Mouse (Mus musculus) liver, adult 2 months (tissue): ENCODE measurements around the gene Rhoq. TPM values are rescaled to one million over a fixed set of nuclear protein-coding genes. Genes with fewer than 3 reads are reported as not detected.

Experiments used
- DNase-seq: peaks from one replicate; pipeline ENCODE4 v3.0.0-alpha.2; 2011; ENCODE audit warnings: low read depth, low spot score; ENCODE audit errors: extremely low read depth
- H3K27ac ChIP-seq: fragments of 200-500 bp; replicated peaks from 2 replicates; pipeline ENCODE4 v1.5.1; 2012; ENCODE audit warnings: low read depth, mild to moderate bottlenecking, control low read depth, inconsistent platforms, low read length; ENCODE audit not compliant: insufficient read depth
- H3K27me3 ChIP-seq: fragments of 200-500 bp; 2 replicates; pipeline ENCODE4 v1.6.1; 2012; ENCODE audit warnings: mild to moderate bottlenecking, moderate library complexity, low read length, inconsistent platforms; ENCODE audit not compliant: control insufficient read depth, insufficient read depth
- H3K36me3 ChIP-seq: fragments of 200-500 bp; 2 replicates; pipeline ENCODE4 v1.6.1; 2012; ENCODE audit warnings: low read length, inconsistent platforms; ENCODE audit not compliant: control insufficient read depth, insufficient read depth
- H3K4me1 ChIP-seq: fragments of 200-500 bp; 2 replicates; pipeline ENCODE4 v1.6.1; 2011; ENCODE audit warnings: low read length; ENCODE audit not compliant: control insufficient read depth, insufficient read depth
- H3K4me3 ChIP-seq: fragments of 200-500 bp; 2 replicates; pipeline ENCODE4 v1.5.1; 2011; ENCODE audit warnings: low read depth, mild to moderate bottlenecking, control low read depth, low read length, moderate library complexity; ENCODE audit not compliant: insufficient read depth
- H3K79me2 ChIP-seq: fragments of 200-500 bp; 2 replicates; pipeline ENCODE4 v1.6.1; 2012; ENCODE audit warnings: inconsistent platforms, mild to moderate bottlenecking, low read length, moderate library complexity; ENCODE audit not compliant: control insufficient read depth, insufficient read depth
- H3K9ac ChIP-seq: fragments of 200-500 bp; 2 replicates; pipeline ENCODE4 v1.6.1; 2012; ENCODE audit warnings: low read depth, mild to moderate bottlenecking, control low read depth, inconsistent platforms, low read length
- CTCF ChIP-seq: fragments of 200-500 bp; IDR thresholded peaks from 2 replicates; pipeline ENCODE4 v1.5.1; 2011; ENCODE audit warnings: low read depth, low read length, control low read depth
- POLR2A ChIP-seq: fragments of 200-500 bp; IDR thresholded peaks from 2 replicates; pipeline ENCODE4 v1.6.1; 2011; ENCODE audit warnings: low read length, control low read depth; ENCODE audit not compliant: insufficient read depth; ENCODE audit errors: extremely low read depth
- WGBS: fragments of 180-500 bp; shearing (Covaris S2); methylation state at CpG from one replicate; pipeline ENCODE4 v1.1.7; 2018; 5-methylcytosine and 5-hydroxymethylcytosine counted together
- polyA plus RNA-seq: library from polyadenylated mRNA; depleted of rRNA; stranded (reverse); fragments of >200 nt; gene quantifications from 2 replicates; pipeline ENCODE4 v1.2.3, GENCODE M21; 2012
- total RNA-seq: library from RNA; depleted of rRNA; stranded (reverse); fragments of >200 nt; gene quantifications from 2 replicates; pipeline ENCODE4 v1.2.3, GENCODE M21; 2014

The Rhoq gene
- total and polyA plus RNA-seq, 2 experiments = 3.2 to 5.2 TPM

DNA sequence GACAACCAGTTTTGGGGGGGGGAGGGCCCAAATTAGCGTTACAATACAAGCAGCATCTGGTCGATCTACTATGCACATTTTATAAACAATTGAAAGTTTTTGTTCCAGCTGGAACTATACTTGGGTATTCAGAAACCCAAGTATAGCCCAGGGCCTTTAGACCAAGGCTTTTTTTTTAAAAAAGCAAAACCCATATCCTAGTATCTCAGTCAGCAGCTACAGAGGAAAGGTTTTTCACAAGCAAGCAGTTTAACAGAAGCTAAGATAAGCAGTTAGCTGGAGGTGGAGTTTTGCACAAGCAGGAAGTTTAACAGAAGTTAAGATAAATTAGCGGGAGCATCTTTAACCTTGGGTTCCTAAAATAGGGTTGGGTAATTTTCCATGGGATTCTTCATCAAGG lies 36.0 kb upstream of the Rhoq start:
- TF ChIP-seq POLR2A (no peak), CTCF (no peak)
- H3K36me3 ChIP-seq = no peaks in the 10 kb centered on the region
- DNase-seq = no peak
- H3K4me1 ChIP-seq = no peaks in the 10 kb centered on the region
- H3K27ac ChIP-seq = no peak overlapping the region
- H3K4me3 ChIP-seq = no peak overlapping the region
- no peak overlapping the region for H3K9ac ChIP-seq
- H3K27me3 ChIP-seq = no peaks in the 10 kb centered on the region
- 90% methylated on average over 3 of the region's 3 CpGs for WGBS
- no peaks in the 10 kb centered on the region for H3K79me2 ChIP-seq

DNA sequence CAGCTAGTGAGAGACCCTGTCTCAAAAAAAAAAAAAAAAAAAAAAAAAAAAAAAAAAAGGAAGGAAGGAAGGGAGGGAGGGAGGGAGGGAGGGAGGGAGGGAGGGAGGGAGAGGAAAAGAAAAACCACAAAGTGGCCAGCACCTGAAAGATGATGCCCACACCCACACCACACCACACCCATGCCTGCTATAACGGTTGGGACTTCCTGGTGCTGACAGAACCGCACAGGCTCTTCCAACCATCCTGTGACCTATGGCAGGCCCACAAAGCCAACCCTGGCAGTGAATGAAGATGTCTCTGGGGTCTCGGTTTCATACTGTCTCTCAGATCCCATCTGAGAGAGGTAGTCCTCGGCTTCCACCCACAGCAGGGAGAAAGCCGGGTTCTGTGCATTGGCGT lies 33.5 kb upstream of the Rhoq start:
- Histone ChIP-seq H3K36me3 (no peaks in the 10 kb centered on the region), H3K4me3 (no peak overlapping the region), H3K27me3 (0 out of 2 replicates have a peak, but pooled peaks cover 2% of the 10 kb centered on the region), H3K9ac (no peak overlapping the region), H3K79me2 (no peaks in the 10 kb centered on the region), H3K4me1 (no peaks in the 10 kb centered on the region), H3K27ac (no peak overlapping the region)
- DNase-seq = no peak
- 80% methylated on average over 6 of the region's 6 CpGs for WGBS
- TF ChIP-seq CTCF = no peak
- no peak for TF ChIP-seq POLR2A

DNA sequence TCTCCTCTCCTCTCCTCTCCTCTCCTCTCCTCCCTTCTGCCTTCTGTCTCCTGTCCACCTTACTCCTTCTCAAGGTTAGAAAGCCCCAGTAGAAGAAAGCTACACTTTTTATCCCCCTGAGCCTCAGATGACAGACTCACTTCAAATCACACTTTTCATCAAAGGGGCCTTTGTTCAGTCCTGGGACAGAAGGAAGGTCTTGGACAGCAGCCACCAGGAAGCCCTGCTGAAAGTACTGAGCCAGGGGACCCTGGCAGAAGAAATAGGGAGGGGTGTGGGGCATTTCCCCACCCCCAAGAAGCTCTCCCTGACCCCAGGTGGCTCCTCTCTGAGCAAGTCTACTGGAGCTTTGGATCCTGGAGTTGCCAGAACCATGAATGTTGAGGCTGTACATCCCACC lies 32.9 kb upstream of the Rhoq start:
- H3K79me2 ChIP-seq = no peaks in the 10 kb centered on the region

DNA sequence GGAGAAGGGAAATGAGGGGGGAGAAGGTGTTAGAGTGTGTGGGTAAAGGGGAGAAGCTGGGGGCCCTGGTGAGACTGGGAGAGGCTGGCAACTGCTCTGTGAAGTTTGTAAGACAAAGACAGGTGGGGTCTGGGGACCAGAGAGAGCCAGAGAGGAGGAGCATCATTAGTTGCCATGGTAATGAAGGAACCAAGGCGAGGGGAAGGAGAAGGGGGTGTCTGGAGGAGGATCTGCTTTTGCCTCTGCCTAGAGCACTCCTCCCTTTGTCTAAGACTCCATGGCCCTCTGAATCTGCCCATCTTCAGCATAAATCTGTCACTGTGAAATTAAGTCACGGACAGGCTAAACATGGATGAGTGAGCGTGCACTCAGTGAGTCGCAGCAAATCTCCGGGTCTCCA lies 30.0 kb upstream of the Rhoq start:
- Histone ChIP-seq H3K27ac (no peak overlapping the region), H3K36me3 (no peaks in the 10 kb centered on the region), H3K79me2 (no peaks in the 10 kb centered on the region), H3K4me1 (peaks cover under 1% of the 10 kb centered on the region; the same call in 1 of the 2 replicates), H3K27me3 (0 out of 2 replicates have a peak, but pooled peaks cover 2% of the 10 kb centered on the region), H3K9ac (no peak overlapping the region), H3K4me3 (no peak overlapping the region)
- WGBS = 66% methylated on average over 5 of the region's 5 CpGs
- no peak for DNase-seq
- TF ChIP-seq POLR2A (no peak), CTCF (no peak)

More for the DNA sequence above, 32.9 kb upstream of the Rhoq start:
- no peaks in the 10 kb centered on the region for H3K36me3 ChIP-seq
- TF ChIP-seq CTCF (no peak), POLR2A (no peak)
- H3K27me3 ChIP-seq = 0 out of 2 replicates have a peak, but pooled peaks cover 2% of the 10 kb centered on the region
- DNase-seq = no peak
- H3K9ac ChIP-seq = no peak overlapping the region
- no peaks in the 10 kb centered on the region for H3K4me1 ChIP-seq
- no peak overlapping the region for H3K4me3 ChIP-seq
- no peak overlapping the region for H3K27ac ChIP-seq

DNA sequence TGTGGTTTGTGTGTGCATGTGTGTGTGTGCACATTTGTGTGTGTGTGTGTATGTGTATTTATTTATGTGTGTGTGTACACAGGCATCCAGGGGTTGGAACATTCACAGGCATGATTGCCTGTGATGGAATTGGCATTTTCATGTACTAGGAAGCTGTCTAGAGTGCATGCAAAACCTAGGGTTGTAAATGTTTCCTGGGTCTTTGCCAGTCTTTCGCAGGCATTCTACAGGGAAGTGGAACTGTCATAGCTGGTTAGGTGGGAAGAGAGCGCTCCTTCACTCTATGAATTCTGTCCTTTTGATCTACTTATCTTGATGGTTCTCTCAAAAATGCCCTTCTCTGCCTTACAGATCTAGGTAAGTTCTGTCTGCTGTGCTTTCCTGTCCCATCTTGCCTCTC lies 25.8 kb upstream of the Rhoq start:
- DNase-seq = no peak
- Histone ChIP-seq H3K9ac (no peak overlapping the region), H3K27me3 (0 out of 2 replicates have a peak, but pooled peaks cover 2% of the 10 kb centered on the region), H3K4me1 (peaks cover 2% of the 10 kb centered on the region; the same call in 1 of the 2 replicates), H3K27ac (no peak overlapping the region), H3K79me2 (no peaks in the 10 kb centered on the region), H3K4me3 (no peak overlapping the region), H3K36me3 (no peaks in the 10 kb centered on the region)
- WGBS = 76% methylated on average over 2 of the region's 2 CpGs
- no peak for TF ChIP-seq POLR2A
- no peak for TF ChIP-seq CTCF

DNA sequence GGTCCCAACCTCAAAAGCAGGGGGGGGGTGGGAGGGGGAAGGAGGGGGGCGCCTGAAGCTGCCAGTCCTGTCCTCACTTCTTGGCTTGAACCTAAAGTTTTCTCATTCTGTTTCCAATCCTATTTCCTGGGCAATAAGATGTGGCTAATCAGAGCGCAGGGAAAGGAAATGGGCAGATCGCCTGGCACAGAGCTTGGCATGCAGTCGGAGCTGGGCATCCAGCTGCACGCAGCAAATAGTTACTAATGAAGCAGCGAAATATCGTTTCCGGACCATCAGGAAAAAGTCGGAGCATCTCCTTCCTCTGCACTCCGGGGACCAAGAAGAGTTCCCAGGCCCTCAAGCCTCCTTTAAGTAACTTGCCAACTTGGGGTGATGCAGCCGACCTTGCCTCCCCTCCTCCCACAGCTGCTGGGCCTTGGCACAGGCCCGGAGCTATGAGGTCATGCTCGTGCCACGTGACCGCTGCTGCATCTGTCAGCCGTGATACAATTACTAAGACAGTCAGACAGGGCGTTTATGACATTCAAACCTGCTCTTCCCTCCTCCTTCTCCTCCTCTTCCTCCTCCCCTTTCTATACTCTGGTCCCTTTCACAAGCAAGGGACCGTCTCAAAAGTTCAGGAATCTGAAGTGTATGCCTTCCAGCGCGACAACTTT lies 25.3 kb upstream of the Rhoq start:
- H3K27ac ChIP-seq = no peak overlapping the region
- no peak overlapping the region for H3K9ac ChIP-seq
- TF ChIP-seq POLR2A = no peak
- TF ChIP-seq CTCF = no peak
- DNase-seq = peak; percentile 71
- H3K4me1 ChIP-seq = peaks cover 2% of the 10 kb centered on the region; the same call in 1 of the 2 replicates
- H3K79me2 ChIP-seq = no peaks in the 10 kb centered on the region
- WGBS = 5% methylated on average over 20 of the region's 20 CpGs
- peak overlapping the region; percentile 30 for H3K4me3 ChIP-seq
- H3K27me3 ChIP-seq = no peaks in the 10 kb centered on the region
- no peaks in the 10 kb centered on the region for H3K36me3 ChIP-seq
